Mouse (Mus musculus) erythroblast, embryonic 14.5 days (primary cell): Measurements from ENCODE around the gene Ift81. TPM values are rescaled to one million over a fixed set of nuclear protein-coding genes. Genes with fewer than 3 reads are reported as not detected.

Experiments used
- H3K27me3 ChIP-seq: 2 replicates; pipeline ENCODE4 v1.6.1; 2012; ENCODE audit warnings: inconsistent platforms; ENCODE audit not compliant: control insufficient read depth
- H3K36me3 ChIP-seq: 2 replicates; pipeline ENCODE4 v1.6.1; 2012; ENCODE audit warnings: mild to moderate bottlenecking, inconsistent platforms; ENCODE audit not compliant: control insufficient read depth
- H3K4me1 ChIP-seq: 2 replicates; pipeline ENCODE4 v1.6.1; 2012; ENCODE audit warnings: inconsistent platforms; ENCODE audit not compliant: control insufficient read depth
- H3K4me3 ChIP-seq: replicated peaks from 2 replicates; pipeline ENCODE3; 2012; ENCODE audit warnings: moderate library complexity, mild to moderate bottlenecking, inconsistent platforms
- H3K9me3 ChIP-seq: 2 replicates; pipeline ENCODE4 v1.6.1; 2012; ENCODE audit warnings: low read length, inconsistent platforms, mixed read lengths; ENCODE audit not compliant: control insufficient read depth
- GATA1 ChIP-seq: IDR thresholded peaks from 2 replicates; pipeline ENCODE4 v1.6.1; 2012; ENCODE audit warnings: low read length, inconsistent platforms, mixed read lengths
- TAL1 ChIP-seq: IDR thresholded peaks from 3 replicates; pipeline ENCODE4 v1.6.1; 2012; ENCODE audit warnings: low read length, inconsistent platforms, mixed read lengths
- polyA plus RNA-seq: library from polyadenylated mRNA; stranded (reverse); fragments of >175 nt; gene quantifications from 2 replicates; pipeline ENCODE4 v1.2.3, GENCODE M21; 2012

Ift81 gene
- polyA plus RNA-seq, 1 experiment, result not detected

GRCm38 (mm10) chr5:122525238-122525931, 88.9 kb downstream of the Ift81 start:
- TF ChIP-seq GATA1 (no peak), TAL1 (no peak)
- H3K36me3 ChIP-seq, result no peaks in the 10 kb centered on the region
- H3K9me3 ChIP-seq, result no peaks in the 10 kb centered on the region
- no peak overlapping the region for H3K4me3 ChIP-seq
- no peaks in the 10 kb centered on the region for H3K27me3 ChIP-seq
- no peaks in the 10 kb centered on the region for H3K4me1 ChIP-seq

GRCm38 (mm10) chr5:122524854-122525237, 89.5 kb downstream of the Ift81 start:
- Histone ChIP-seq H3K36me3 (no peaks in the 10 kb centered on the region), H3K4me3 (no peak overlapping the region), H3K4me1 (no peaks in the 10 kb centered on the region), H3K9me3 (no peaks in the 10 kb centered on the region), H3K27me3 (no peaks in the 10 kb centered on the region)
- TF ChIP-seq GATA1, result no peak
- no peak for TF ChIP-seq TAL1

- TF ChIP-seq TAL1, result no peak
- TF ChIP-seq GATA1, result no peak
- H3K9me3 ChIP-seq, result no peaks in the 10 kb centered on the region
- H3K36me3 ChIP-seq, result no peaks in the 10 kb centered on the region
- H3K27me3 ChIP-seq, result no peaks in the 10 kb centered on the region
- no peak overlapping the region for H3K4me3 ChIP-seq
- H3K4me1 ChIP-seq, result no peaks in the 10 kb centered on the region
These were observed 90.1 kb downstream of the Ift81 start for GRCm38 (mm10) chr5:122524244-122524643.

GRCm38 (mm10) chr5:122521130-122521473, 93.2 kb downstream of the Ift81 start:
- Histone ChIP-seq H3K9me3 (no peaks in the 10 kb centered on the region), H3K36me3 (no peaks in the 10 kb centered on the region), H3K4me3 (no peak overlapping the region), H3K4me1 (no peaks in the 10 kb centered on the region), H3K27me3 (peaks cover 5% of the 10 kb centered on the region)
- TF ChIP-seq GATA1 (no peak), TAL1 (no peak)

- Histone ChIP-seq H3K4me1 (no peaks in the 10 kb centered on the region), H3K27me3 (peaks cover 5% of the 10 kb centered on the region), H3K9me3 (no peaks in the 10 kb centered on the region)
These were observed 93.8 kb downstream of the Ift81 start for GRCm38 (mm10) chr5:122520254-122521129.

GRCm38 (mm10) chr5:122519043-122519660, 95.2 kb downstream of the Ift81 start:
- no peaks in the 10 kb centered on the region for H3K9me3 ChIP-seq
- TF ChIP-seq TAL1, result no peak
- no peak for TF ChIP-seq GATA1
- no peak overlapping the region for H3K4me3 ChIP-seq
- peaks cover 9% of the 10 kb centered on the region for H3K27me3 ChIP-seq
- no peaks in the 10 kb centered on the region for H3K36me3 ChIP-seq
- H3K4me1 ChIP-seq, result peaks cover 2% of the 10 kb centered on the region

More at GRCm38 (mm10) chr5:122520254-122521129, 93.8 kb downstream of the Ift81 start:
- Histone ChIP-seq H3K4me3 (no peak overlapping the region), H3K36me3 (no peaks in the 10 kb centered on the region)
- TF ChIP-seq TAL1 (no peak), GATA1 (no peak)

- TF ChIP-seq GATA1 (no peak), TAL1 (no peak)
- no peaks in the 10 kb centered on the region for H3K9me3 ChIP-seq
- H3K27me3 ChIP-seq, result peaks cover 13% of the 10 kb centered on the region
- H3K36me3 ChIP-seq, result no peaks in the 10 kb centered on the region
- H3K4me3 ChIP-seq, result no peak overlapping the region
- H3K4me1 ChIP-seq, result peaks cover 8% of the 10 kb centered on the region
These were observed 96.1 kb downstream of the Ift81 start for GRCm38 (mm10) chr5:122518247-122518646.

GRCm38 (mm10) chr5:122516901-122517300, 97.4 kb downstream of the Ift81 start:
- Histone ChIP-seq H3K36me3 (no peaks in the 10 kb centered on the region), H3K27me3 (peaks cover 13% of the 10 kb centered on the region), H3K9me3 (no peaks in the 10 kb centered on the region), H3K4me3 (no peak overlapping the region), H3K4me1 (peaks cover 8% of the 10 kb centered on the region)
- TF ChIP-seq GATA1 (no peak), TAL1 (no peak)
